Mouse (Mus musculus): Measurements from ENCODE around the gene D1Ertd622e.
"Not testable (repeated sequence)": the region's sequence is repeated elsewhere in the genome, so short reads cannot be mapped to it uniquely, and the experiment has no call there.

The D1Ertd622e gene

DNA sequence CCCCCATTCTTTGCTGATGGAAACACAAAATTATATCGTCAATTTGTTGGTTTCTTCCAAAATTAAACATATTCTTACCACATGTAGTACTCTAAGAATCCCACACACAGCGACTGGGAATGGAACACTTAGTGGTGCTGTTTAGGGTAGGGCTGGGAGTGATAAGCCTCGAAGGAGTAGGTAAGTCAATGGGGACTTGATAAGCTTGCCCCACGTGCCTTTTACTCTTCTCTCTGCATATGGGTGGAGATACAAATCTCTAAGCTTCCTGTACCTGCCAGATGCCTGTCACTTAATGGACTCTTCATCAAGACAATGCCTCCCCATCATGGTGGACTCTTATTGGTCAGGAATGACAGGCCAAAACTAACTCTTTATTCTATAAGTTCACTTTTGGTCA lies 78.8 kb downstream of the D1Ertd622e start:
- DNase-seq (ENCODE audit: low read depth in 1 of 2, low spot score in 2 of 2) = no peak

DNA sequence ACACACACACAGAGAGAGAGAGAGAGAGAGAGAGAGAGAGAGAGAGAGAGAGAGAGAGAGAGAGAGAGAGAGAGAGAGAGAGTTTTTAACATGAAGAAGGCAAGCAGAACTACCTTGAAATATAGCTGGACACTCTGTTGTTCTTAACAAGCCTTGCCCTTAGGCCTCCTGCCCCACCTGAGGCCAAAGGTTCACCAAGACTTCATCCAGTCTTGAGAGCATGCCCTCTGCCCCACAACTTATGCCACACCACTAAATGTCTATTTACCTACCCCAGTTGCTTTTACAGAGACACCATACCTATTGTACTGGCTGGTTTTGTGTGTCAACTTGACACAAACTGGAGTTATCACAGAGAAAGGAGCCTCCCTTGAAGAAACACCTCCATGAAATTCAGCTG lies 81.2 kb downstream of the D1Ertd622e start:
- DNase-seq (ENCODE audit: low read depth in 1 of 2, low spot score in 2 of 2) = not testable (repeated sequence)

DNA sequence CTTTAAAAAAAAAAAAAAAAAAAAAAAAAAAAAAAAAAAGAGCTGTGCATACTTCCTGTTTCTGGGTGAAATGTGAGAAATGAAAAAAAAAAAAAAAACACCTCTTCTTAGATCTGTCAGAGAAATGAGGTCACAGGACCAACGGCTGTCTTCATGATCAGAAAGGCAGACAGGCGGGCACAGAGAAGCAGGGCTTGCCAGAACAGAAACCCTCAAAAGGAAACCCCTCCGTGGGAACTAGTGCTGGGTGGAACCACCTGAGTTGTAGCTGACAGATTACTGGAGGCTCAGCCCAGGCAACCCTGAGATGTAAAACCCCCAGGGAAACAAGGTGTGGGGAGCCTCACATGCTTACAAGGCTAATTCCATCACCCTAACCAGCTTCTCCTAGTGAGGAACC lies 81.6 kb downstream of the D1Ertd622e start:
- peak in 1 of 2 experiments; percentile 27 for DNase-seq (ENCODE audit: low read depth in 1 of 2, low spot score in 2 of 2)

DNA sequence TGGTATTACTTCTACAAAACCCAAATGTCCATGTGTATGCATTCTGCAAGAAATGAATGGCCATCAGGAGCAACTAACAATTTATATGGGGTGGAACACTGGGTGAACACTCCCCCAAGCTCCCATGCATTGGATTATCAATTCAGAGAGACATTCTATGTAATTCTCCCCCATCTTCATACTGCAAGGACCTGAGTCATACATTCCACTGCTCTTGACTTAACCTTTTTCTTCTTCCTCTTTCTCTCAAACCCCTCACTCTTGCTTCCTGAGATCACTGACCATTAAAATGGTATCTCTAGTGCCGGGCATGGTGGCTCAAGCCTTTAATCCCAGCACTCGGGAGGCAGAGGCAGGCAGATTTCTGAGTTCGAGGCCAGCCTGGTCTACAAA lies 83.9 kb downstream of the D1Ertd622e start:
- no peak for DNase-seq (ENCODE audit: low read depth in 1 of 2, low spot score in 2 of 2)

DNA sequence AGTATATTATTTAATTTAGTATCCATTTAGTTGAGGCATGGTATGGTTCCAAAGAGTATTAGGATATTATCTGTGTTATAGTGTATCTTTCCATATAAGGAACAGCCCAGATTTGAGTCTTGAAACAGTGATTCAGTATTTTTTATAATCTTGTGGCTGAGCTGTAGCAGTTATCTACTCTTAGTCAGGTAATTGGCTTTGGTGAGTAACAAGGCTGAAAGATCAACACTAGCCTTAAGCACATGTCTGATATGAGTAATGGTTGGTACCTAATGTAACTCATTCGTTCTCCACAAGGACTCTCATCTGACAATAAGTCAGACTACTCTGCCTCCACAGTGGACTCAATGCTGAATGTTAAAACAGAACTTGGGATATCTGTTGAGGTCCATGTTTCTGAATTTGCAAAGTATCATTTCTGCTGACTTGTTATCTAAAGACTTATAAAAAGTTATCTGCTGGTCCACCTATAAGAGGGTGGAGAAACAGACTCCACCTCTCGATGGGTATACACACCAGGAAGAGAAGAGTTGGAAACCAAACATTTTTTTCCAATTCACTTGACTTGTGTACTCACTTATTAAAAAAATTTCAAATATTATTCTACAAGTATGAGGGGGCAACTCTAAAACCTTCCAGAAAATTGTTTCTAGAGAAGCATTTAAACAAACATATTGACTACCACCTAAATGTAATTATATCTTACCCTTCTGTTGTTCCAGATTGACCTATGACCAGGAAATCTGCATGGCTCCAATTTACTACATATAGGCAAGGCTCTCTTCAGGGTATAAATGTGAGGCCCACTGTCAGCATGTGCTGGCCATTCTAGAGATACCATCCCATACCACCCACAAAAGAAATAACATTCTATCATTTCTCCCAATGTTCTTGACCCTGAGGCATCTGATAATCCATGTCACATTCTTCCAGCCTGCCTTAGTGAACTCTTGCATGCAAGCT lies 84.5 kb downstream of the D1Ertd622e start:
- no peak for DNase-seq (ENCODE audit: low read depth in 1 of 2, low spot score in 2 of 2)

DNA sequence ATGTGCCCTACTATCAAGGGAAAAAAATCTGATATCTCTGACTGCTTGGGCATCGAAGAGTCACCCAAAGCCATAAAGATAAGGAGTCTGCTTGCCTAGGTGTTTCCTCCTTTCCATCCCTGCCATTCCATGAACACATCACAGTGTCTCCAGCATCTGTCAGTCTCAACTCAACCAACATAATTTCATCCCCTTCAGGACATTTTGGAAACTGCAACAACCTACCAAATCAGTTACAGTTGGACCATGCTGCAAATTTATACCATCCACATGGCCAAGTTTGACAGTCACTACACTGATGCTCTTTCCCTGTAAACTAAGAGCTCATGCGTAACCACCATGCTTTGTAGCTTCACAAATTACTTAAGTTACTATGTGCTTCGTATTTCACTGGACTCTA lies 85.3 kb downstream of the D1Ertd622e start:
- DNase-seq (ENCODE audit: low read depth in 1 of 2, low spot score in 2 of 2) = no peak

DNA sequence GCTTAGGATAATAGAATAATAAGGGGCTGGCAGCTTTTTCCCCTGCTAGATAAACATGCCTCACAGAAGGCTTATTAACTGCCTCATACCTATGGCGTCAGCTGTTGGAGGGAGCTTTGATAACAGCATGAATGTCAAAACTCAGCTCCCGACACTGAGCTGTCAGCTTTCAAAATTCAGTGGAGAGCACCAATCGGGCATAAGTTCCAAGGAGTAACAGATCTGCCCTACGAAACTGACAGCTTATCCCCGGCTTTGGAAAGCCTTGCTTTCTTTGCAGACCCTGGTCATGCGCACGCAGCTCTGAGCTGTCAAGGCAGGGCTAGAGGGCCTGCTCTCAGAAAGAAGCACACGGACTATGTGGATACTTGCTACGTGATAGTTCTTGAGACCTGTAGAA lies 91.1 kb downstream of the D1Ertd622e start:
- DNase-seq (ENCODE audit: low read depth in 1 of 2, low spot score in 2 of 2) = no peak

DNA sequence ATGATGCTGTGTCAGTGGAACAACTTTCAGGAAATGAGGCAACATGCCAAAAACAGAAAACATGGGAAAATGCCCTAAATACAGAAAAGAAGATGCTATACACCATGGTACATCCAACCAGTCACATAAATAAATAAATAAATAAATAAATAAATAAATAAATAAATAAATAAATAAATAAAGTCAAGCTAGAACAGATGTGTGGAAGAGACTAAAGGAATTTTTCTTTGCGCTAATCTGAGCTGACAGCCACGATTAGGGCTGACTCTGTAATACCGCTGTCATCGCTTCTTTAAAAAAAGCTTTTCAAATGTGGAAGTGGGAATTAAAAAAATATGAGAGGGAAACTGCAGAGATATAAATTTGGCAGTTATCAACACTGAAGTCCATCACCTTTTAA lies 93.9 kb downstream of the D1Ertd622e start:
- DNase-seq (ENCODE audit: low read depth in 1 of 2, low spot score in 2 of 2) = no peak

DNA sequence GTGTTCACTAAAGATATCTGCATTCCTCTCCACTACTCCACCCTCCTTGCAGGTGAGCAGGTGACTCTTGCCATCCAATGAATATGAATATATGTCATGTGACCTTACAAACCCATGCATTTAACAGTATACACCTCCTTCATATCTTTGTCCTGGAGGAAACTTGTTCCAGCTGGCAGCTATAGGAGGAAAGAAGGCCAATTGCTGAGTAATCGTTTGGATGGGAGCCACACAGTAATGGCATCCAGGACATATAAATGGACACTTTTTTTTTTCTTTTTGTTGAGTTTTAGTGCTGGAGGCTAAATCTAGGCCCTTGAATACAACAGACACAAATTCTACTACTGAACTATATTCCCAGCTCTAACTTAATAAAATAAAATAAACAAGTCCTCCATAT lies 97.2 kb downstream of the D1Ertd622e start:
- DNase-seq (ENCODE audit: low read depth in 1 of 2, low spot score in 2 of 2) = no peak

DNA sequence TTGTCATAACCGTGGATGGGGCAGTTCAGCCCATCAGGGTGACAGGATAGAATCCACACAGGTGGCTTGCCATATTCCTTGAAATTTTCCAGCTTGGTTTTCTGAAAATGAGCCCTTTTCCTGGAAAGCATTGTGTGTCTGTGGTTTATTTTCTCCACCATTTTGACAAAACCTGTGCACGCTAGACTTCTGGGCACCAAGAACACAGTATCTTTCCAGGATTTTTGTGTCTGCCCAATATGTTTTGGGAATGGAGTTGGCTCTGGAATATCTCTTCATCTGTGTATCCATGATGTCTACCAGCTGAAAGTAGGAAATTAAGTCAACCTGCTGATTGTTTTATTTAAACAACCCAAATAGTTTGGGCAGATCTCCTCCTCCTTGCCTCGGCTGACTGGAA lies 99.0 kb downstream of the D1Ertd622e start:
- DNase-seq (ENCODE audit: low read depth in 1 of 2, low spot score in 2 of 2) = no peak

Data from monocyte, adult 2 months (primary cell).